Mouse (Mus musculus): ENCODE data around the gene Pgm3.

The Pgm3 gene

DNA sequence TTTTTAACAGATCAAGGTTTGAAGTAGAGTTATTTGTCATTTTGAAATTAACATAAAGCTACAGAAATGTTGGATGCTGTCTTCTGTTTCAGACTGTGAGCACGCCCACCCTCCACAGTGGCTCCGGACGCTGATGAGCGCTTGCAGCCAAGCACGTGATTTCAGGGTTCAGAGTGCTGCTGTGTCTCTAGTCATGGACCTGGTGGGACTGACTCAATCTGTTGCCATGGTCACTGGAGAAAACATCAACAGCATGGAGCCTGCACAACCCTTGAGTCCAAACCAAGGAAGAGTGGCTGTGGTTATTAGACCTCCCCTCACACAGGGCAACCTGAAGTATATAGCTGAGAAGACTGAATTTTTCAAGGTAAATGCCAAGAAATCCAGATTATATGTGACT, 57.9 kb downstream of the Pgm3 start:
- POLR2A ChIA-PET = interaction anchor here in 1 of 4 experiments (0.8 kb wide), 1 partner anchor 29 kb away, joined by 3 read pairs; no protein-coding TSS in a partner anchor
- CTCF ChIA-PET = no interaction called here

- CTCF ChIA-PET = no interaction called here
- POLR2A ChIA-PET = no interaction called here
These were observed 64.2 kb downstream of the Pgm3 start for GRCm38 (mm10) chr9:86507437-86507836.
